Mouse (Mus musculus): ENCODE measurements around the gene Lce6a. TPM values are rescaled to one million over a fixed set of nuclear protein-coding genes. Genes with fewer than 3 reads are reported as not detected.

Gene Lce6a
- polyA plus RNA-seq, 1 experiment from 2014 or later, result not detected

DNA sequence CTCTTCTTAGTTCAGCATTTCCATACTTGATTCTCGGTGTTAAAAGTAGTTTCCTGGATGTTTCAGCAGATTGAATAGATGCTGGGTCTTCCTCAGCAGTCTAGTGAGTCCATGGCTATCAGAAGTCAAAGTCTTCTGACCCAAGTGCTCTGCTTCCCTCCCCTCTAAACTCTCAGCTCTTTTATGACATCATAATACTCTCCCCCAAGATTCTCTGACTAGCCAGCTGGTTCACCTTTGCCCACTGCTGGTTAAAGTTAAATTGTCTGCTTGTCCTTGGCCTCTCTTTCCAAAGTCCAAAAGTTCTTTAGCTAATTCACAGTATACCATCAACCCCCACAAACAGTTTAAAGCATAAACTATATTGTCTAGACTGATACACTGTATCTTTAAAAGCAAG, 32.6 kb downstream of the Lce6a start, which contains the start of gene Smcp:
Smcp (minus strand) TSS at position 140 of the 400 bp plus-strand sequence.
- no peak within 1 kb of the TSS for H3K4me3 ChIP-seq
- DNase-seq (ENCODE audit: low spot score), result no peak
- H3K4me1 ChIP-seq, result no peaks in the 10 kb centered on the region
- 85% methylated on average over 1 of the region's 1 CpGs for WGBS
- H3K27me3 ChIP-seq (replicated peaks; ENCODE audit: low read depth, poor library complexity, severe bottlenecking), result no peaks in the 10 kb centered on the region
- no peaks in the 10 kb centered on the region for H3K9me3 ChIP-seq
- no peaks in the 10 kb centered on the region for H3K36me3 ChIP-seq (replicated peaks)
- no peak within 1 kb of the TSS for H3K27ac ChIP-seq (replicated peaks)

DNA sequence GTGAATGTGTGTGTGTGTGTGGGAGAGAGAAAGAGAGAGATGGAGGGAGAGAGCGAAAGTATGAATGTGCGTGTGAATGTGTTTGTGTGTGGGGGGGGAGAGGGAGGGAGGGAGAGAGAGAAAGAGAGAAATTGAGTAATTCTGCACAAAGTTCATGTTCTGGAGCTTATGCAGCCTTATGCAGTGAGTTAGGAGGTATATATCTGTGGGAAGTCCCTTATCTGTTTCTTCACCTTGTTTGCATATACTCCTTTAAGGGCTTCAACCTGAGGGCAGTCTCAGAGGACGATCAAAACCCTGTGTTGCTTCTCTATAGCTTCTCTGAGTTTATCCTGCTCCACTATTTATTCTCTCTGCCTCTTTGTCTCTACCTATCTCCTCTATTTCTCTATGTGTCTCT, 34.3 kb downstream of the Lce6a start:
- H3K9me3 ChIP-seq, result no peaks in the 10 kb centered on the region

DNA sequence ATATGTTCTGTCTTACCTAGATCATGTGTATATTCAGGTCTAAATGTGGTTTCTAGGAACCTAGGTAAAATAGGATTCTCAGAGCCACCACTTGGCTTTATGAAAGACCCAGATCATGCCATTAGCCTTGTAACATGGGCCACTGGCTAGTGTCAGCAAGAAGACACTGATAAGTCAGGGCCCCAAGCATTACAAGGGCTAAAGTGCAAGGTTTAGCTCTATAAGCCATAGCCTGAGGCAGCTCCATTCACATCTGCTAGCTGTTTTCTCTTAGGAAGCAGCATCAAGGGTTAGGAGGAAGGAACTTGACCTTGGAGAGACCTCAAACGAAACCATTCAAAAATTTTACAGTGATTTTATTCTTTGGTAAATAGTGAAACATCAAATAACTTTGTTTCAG, 36.4 kb downstream of the Lce6a start:
- H3K27me3 ChIP-seq (replicated peaks; ENCODE audit: low read depth, poor library complexity, severe bottlenecking), result no peaks in the 10 kb centered on the region
- DNase-seq (ENCODE audit: low spot score), result no peak
- H3K27ac ChIP-seq (replicated peaks), result no peak overlapping the region
- H3K9me3 ChIP-seq, result no peaks in the 10 kb centered on the region
- 55% methylated on average over 1 of the region's 1 CpGs for WGBS
- no peaks in the 10 kb centered on the region for H3K36me3 ChIP-seq (replicated peaks)
- no peak overlapping the region for H3K4me3 ChIP-seq
- 0 out of 2 replicates have a peak, but pooled peaks cover 4% of the 10 kb centered on the region for H3K4me1 ChIP-seq

More for the DNA sequence above, 34.3 kb downstream of the Lce6a start:
- DNase-seq (ENCODE audit: low spot score), result no peak
- no peak overlapping the region for H3K4me3 ChIP-seq
- H3K27me3 ChIP-seq (replicated peaks; ENCODE audit: low read depth, poor library complexity, severe bottlenecking), result no peaks in the 10 kb centered on the region
- no peaks in the 10 kb centered on the region for H3K36me3 ChIP-seq (replicated peaks)
- H3K27ac ChIP-seq (replicated peaks), result no peak overlapping the region
- WGBS, result 91% methylated on average over 3 of the region's 3 CpGs
- H3K4me1 ChIP-seq, result 0 out of 2 replicates have a peak, but pooled peaks cover 4% of the 10 kb centered on the region

DNA sequence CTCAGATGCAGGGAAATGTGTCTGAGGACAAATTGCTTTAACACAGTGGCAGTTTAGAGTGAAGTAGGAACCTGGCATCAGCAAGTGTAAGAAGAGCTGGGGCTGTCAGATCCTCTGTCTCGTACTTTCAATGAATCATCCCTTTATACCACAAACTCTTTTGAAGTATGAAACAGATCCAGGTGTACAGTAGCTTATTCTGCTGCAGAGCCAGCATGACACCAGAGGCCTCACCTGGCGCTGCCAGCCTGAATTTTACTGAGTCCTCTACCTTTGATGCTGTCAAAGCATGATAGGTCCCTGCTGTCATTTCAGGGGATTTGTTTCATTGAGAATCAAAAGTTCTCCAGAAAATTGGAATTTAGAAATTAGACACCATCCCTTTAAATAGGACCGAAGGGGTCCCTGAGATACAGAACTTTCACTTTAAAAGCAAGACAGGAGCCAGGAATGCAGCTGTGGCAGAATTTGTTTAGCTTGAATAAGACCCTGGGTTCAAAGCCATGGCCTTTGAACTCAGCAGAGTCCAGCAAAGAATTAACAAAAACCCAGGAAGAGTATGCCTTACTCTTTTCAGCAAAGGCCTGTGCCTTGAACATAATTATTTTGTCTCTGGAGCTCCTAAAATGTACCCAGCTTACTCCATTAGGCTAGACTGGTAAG, 38.2 kb downstream of the Lce6a start:
- Histone ChIP-seq H3K4me1 (0 out of 2 replicates have a peak, but pooled peaks cover 4% of the 10 kb centered on the region), H3K36me3 (replicated peaks) (no peaks in the 10 kb centered on the region), H3K4me3 (no peak overlapping the region), H3K27ac (replicated peaks) (no peak overlapping the region), H3K9me3 (no peaks in the 10 kb centered on the region), H3K27me3 (replicated peaks; ENCODE audit: low read depth, poor library complexity, severe bottlenecking) (no peaks in the 10 kb centered on the region)
- 66% methylated on average over 3 of the region's 3 CpGs for WGBS
- DNase-seq (ENCODE audit: low spot score), result no peak

DNA sequence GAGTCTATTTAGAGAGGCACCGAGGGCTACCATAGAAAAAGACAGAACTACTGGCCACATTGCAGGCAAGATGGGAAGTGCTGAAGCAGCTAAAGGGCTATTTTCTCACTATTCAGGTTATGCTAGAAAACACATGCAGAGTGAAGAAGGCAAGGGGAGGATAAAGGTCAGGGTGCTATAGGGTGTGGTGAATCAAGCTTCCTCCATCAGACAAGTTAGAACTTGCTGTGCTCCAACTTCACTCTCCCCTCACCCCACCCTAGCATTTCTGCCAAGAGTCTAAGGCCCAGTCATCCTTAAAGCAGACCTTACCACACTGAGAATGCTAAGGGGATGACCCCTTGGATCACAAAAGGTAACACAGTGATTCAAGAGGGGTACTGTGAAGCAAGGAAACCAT, 42.0 kb downstream of the Lce6a start:
- Histone ChIP-seq H3K4me3 (no peak overlapping the region), H3K27ac (replicated peaks) (no peak overlapping the region), H3K9me3 (no peaks in the 10 kb centered on the region), H3K36me3 (replicated peaks) (no peaks in the 10 kb centered on the region), H3K27me3 (replicated peaks; ENCODE audit: low read depth, poor library complexity, severe bottlenecking) (no peaks in the 10 kb centered on the region), H3K4me1 (0 out of 2 replicates have a peak, but pooled peaks cover 4% of the 10 kb centered on the region)
- 75% methylated on average over 1 of the region's 1 CpGs for WGBS
- no peak for DNase-seq (ENCODE audit: low spot score)

DNA sequence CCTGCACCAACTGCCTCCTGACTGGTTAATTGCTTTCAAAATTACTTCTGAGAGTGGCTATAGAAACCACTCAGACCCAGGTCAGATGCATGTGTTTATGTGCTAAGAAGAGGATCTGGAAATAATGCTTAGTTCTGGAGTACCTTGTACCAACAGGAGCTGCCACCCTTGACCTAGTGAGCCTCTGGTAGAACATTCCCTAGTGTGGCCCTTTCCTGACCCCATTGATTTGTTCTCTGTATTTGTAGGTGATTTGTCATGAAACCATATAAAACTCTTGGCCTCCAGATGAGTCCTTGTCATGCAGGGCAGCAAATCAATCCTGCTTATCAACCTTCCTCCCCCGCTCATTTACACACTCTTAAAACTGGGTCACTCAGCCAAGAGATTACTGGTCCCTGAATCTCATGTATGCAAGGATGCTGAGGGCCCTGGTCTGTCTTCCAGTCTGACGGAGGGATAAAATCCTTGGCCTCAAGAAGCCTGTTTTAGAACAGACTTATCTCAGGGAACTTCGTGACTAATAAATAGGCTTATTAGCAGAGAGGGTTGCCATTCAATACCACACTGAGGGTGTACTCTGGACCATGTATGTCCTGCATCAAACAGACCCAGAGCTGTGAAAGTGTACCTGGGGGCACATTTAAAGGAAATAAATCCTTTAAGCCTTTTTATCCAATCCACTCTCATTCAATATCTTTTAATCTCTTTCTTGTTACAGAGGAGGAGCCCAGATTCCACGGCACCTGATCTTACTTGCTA, 42.6 kb downstream of the Lce6a start:
- DNase-seq (ENCODE audit: low spot score), result no peak
- H3K4me3 ChIP-seq, result no peak overlapping the region
- H3K9me3 ChIP-seq, result no peaks in the 10 kb centered on the region
- 75% methylated on average over 4 of the region's 4 CpGs for WGBS
- H3K27ac ChIP-seq (replicated peaks), result no peak overlapping the region
- 0 out of 2 replicates have a peak, but pooled peaks cover 4% of the 10 kb centered on the region for H3K4me1 ChIP-seq
- H3K36me3 ChIP-seq (replicated peaks), result no peaks in the 10 kb centered on the region
- no peaks in the 10 kb centered on the region for H3K27me3 ChIP-seq (replicated peaks; ENCODE audit: low read depth, poor library complexity, severe bottlenecking)

DNA sequence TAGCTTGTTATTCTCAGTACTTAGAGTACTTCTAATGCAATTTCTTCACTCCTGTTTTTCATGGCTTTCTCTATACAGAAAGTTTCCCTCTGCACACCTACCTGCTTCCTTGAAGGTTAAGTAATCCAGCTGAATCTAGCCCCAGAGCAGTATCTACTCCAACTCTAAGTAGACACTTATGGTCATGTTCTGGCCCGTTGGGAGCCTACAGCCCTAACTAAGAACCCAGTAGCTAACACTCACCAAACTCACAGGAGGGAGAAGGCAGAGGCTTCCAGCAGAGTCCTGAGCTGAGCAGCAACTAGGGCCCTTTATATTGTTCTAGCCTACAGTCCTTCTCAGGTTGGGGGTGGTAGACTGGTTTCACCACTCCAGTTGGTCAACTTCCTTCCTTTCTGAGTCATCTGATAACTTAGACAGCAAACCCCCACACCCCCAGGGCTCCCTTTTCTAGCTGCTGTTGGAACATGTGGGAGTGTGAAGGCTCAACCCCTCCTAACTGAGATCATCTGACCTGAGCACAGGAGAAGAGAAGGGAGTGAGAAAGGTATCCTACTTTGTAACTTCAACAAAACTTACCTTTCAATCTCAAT, 47.9 kb downstream of the Lce6a start, which contains the start of gene Ivl:
Ivl (minus strand) TSS at position 287 of the 593 bp plus-strand sequence.
- Histone ChIP-seq H3K36me3 (replicated peaks) (no peaks in the 10 kb centered on the region), H3K27ac (replicated peaks) (no peak within 1 kb of the TSS), H3K27me3 (replicated peaks; ENCODE audit: low read depth, poor library complexity, severe bottlenecking) (no peaks in the 10 kb centered on the region), H3K4me1 (peaks cover 7% of the 10 kb centered on the region; the same call in 1 of the 2 replicates), H3K4me3 (no peak within 1 kb of the TSS), H3K9me3 (no peaks in the 10 kb centered on the region)
- DNase-seq (ENCODE audit: low spot score), result no peak
- 77% methylated on average over 1 of the region's 1 CpGs for WGBS

DNA sequence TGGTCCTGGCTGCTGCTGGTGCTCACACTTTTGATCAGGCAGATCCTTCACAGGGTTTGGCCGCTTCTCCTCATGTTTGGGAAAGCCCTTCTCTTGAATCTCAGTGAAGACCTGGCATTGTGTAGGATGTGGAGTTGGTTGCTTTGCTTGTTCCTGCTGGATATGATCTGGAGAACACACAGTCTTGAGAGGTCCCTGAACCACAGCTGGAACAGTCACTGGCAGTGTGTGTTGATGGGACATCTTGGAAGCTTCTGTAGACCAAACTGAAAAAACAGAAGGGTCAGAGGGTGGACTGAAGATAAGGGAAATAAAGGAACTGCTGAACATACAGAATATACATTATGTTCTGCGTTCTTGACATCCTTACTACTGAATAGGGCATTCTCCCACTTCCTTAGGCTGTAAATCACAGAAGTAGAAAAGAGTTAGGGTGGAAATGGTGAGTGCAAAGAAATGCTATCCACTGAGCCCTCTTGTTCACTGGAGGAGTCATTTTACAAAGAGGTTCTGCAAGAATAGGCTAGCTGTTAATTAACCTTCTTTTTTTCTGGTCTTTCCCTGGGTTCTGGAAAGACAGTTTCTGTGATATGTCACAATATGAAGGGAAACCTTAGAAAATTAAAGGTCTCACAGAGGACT, 48.8 kb downstream of the Lce6a start:
- Histone ChIP-seq H3K36me3 (replicated peaks) (no peaks in the 10 kb centered on the region), H3K27me3 (replicated peaks; ENCODE audit: low read depth, poor library complexity, severe bottlenecking) (no peaks in the 10 kb centered on the region), H3K4me3 (no peak overlapping the region), H3K27ac (replicated peaks) (no peak overlapping the region), H3K4me1 (peaks cover 7% of the 10 kb centered on the region; the same call in 1 of the 2 replicates), H3K9me3 (no peaks in the 10 kb centered on the region)
- no peak for DNase-seq (ENCODE audit: low spot score)
- WGBS, result 74% methylated on average over 2 of the region's 2 CpGs

Other genes starting within 250 kb of the Lce6a start
- gene Sprr2h, start 236.0 kb downstream of the Lce6a start, polyA plus RNA-seq (2016; fragmentation: Nextera tagmentation; extraction: Ambion mirVana), result not detected in 2 replicates
- not detected in 2 replicates for gene Sprr2i, start 213.7 kb downstream of the Lce6a start, polyA plus RNA-seq (2016; fragmentation: Nextera tagmentation; extraction: Ambion mirVana)
- gene Sprr2j-ps, start 203.6 kb downstream of the Lce6a start, polyA plus RNA-seq (2016; fragmentation: Nextera tagmentation; extraction: Ambion mirVana), result not detected in 2 replicates
- gene Gm9774, start 192.2 kb downstream of the Lce6a start, polyA plus RNA-seq (2016; fragmentation: Nextera tagmentation; extraction: Ambion mirVana), result 10.3 and 10.6 TPM in 2 replicates
- not detected in 2 replicates for gene Sprr2k, start 189.1 kb downstream of the Lce6a start, polyA plus RNA-seq (2016; fragmentation: Nextera tagmentation; extraction: Ambion mirVana)
- not detected in 2 replicates for gene Sprr1b, start 182.9 kb downstream of the Lce6a start, polyA plus RNA-seq (2016; fragmentation: Nextera tagmentation; extraction: Ambion mirVana)
- gene Sprr3, start 162.9 kb downstream of the Lce6a start, polyA plus RNA-seq (2016; fragmentation: Nextera tagmentation; extraction: Ambion mirVana), result not detected in 2 replicates
- not detected in 2 replicates for gene Sprr1a, start 135.8 kb downstream of the Lce6a start, polyA plus RNA-seq (2016; fragmentation: Nextera tagmentation; extraction: Ambion mirVana)
- not detected in 2 replicates for gene Sprr4, start 121.2 kb downstream of the Lce6a start, polyA plus RNA-seq (2016; fragmentation: Nextera tagmentation; extraction: Ambion mirVana)
- gene 2310046K23Rik, start 87.1 kb downstream of the Lce6a start, polyA plus RNA-seq (2016; fragmentation: Nextera tagmentation; extraction: Ambion mirVana), result not detected in 2 replicates
- gene Ivl, start 47.9 kb downstream of the Lce6a start, polyA plus RNA-seq (2016; fragmentation: Nextera tagmentation; extraction: Ambion mirVana), result not detected in 2 replicates
- not detected in 2 replicates for gene Smcp, start 32.7 kb downstream of the Lce6a start, polyA plus RNA-seq (2016; fragmentation: Nextera tagmentation; extraction: Ambion mirVana)
- gene 2210017I01Rik, start 14.2 kb downstream of the Lce6a start, polyA plus RNA-seq (2016; fragmentation: Nextera tagmentation; extraction: Ambion mirVana), result not detected in 2 replicates
- gene Lce1a1, start 26.6 kb upstream of the Lce6a start, polyA plus RNA-seq (2016; fragmentation: Nextera tagmentation; extraction: Ambion mirVana), result not detected in 2 replicates
- gene Lce1b, start 35.3 kb upstream of the Lce6a start, polyA plus RNA-seq (2016; fragmentation: Nextera tagmentation; extraction: Ambion mirVana), result not detected in 2 replicates
- not detected in 2 replicates for gene Lce1a2, start 48.7 kb upstream of the Lce6a start, polyA plus RNA-seq (2016; fragmentation: Nextera tagmentation; extraction: Ambion mirVana)
- gene Lce1c, start 57.6 kb upstream of the Lce6a start, polyA plus RNA-seq (2016; fragmentation: Nextera tagmentation; extraction: Ambion mirVana), result not detected in 2 replicates
- gene Lce1d, start 65.5 kb upstream of the Lce6a start, polyA plus RNA-seq (2016; fragmentation: Nextera tagmentation; extraction: Ambion mirVana), result not detected in 2 replicates
- not detected in 2 replicates for gene Lce1e, start 87.4 kb upstream of the Lce6a start, polyA plus RNA-seq (2016; fragmentation: Nextera tagmentation; extraction: Ambion mirVana)
- not detected in 2 replicates for gene Lce1f, start 98.7 kb upstream of the Lce6a start, polyA plus RNA-seq (2016; fragmentation: Nextera tagmentation; extraction: Ambion mirVana)
- gene Gm38119, start 117.4 kb upstream of the Lce6a start, polyA plus RNA-seq (2016; fragmentation: Nextera tagmentation; extraction: Ambion mirVana), result not detected in 2 replicates
- not detected in 2 replicates for gene Lce1g, start 130.7 kb upstream of the Lce6a start, polyA plus RNA-seq (2016; fragmentation: Nextera tagmentation; extraction: Ambion mirVana)
- gene Lce1h, start 143.4 kb upstream of the Lce6a start, polyA plus RNA-seq (2016; fragmentation: Nextera tagmentation; extraction: Ambion mirVana), result not detected in 2 replicates
- gene Lce1i, start 157.2 kb upstream of the Lce6a start, polyA plus RNA-seq (2016; fragmentation: Nextera tagmentation; extraction: Ambion mirVana), result not detected in 2 replicates
- not detected in 2 replicates for gene Lce1j, start 168.9 kb upstream of the Lce6a start, polyA plus RNA-seq (2016; fragmentation: Nextera tagmentation; extraction: Ambion mirVana)
- gene Lce1k, start 186.2 kb upstream of the Lce6a start, polyA plus RNA-seq (2016; fragmentation: Nextera tagmentation; extraction: Ambion mirVana), result not detected in 2 replicates
- not detected in 2 replicates for gene Kprp, start 205.6 kb upstream of the Lce6a start, polyA plus RNA-seq (2016; fragmentation: Nextera tagmentation; extraction: Ambion mirVana)
- not detected in 2 replicates for gene Lce1l, start 229.6 kb upstream of the Lce6a start, polyA plus RNA-seq (2016; fragmentation: Nextera tagmentation; extraction: Ambion mirVana)
- not detected in 2 replicates for gene 2310050C09Rik, start 248.6 kb upstream of the Lce6a start, polyA plus RNA-seq (2016; fragmentation: Nextera tagmentation; extraction: Ambion mirVana)

Measured in embryonic facial prominence, embryonic 10.5 days (tissue).